Mouse (Mus musculus): Measurements from ENCODE around the gene Ttll6.
"Not testable (repeated sequence)": the region's sequence is repeated elsewhere in the genome, so short reads cannot be mapped to it uniquely, and the experiment has no call there.

The Ttll6 gene

GRCm38 (mm10) chr11:96133239-96133865 is at the start of gene Ttll6:
Ttll6 (plus strand) TSS chr11:96133786.
- peak; percentile 21 for DNase-seq

- no peak for DNase-seq
Observed at GRCm38 (mm10) chr11:96087981-96088380, 45.6 kb upstream of the Ttll6 start.

GRCm38 (mm10) chr11:96091073-96091472 is 42.5 kb upstream of the Ttll6 start:
- DNase-seq, result no peak

- no peak for DNase-seq
Observed at GRCm38 (mm10) chr11:96092674-96093291, 40.8 kb upstream of the Ttll6 start.

GRCm38 (mm10) chr11:96093361-96093760 is 40.2 kb upstream of the Ttll6 start:
- DNase-seq, result no peak

GRCm38 (mm10) chr11:96108376-96108775 is 25.2 kb upstream of the Ttll6 start:
- no peak for DNase-seq

- DNase-seq, result not testable (repeated sequence)
Observed at GRCm38 (mm10) chr11:96110950-96111349, 22.6 kb upstream of the Ttll6 start.

GRCm38 (mm10) chr11:96111751-96112150 is 21.8 kb upstream of the Ttll6 start, which contains the start of gene Calcoco2:
Calcoco2 (minus strand) TSS chr11:96111964.
- DNase-seq, result no peak

- DNase-seq, result no peak
Observed at GRCm38 (mm10) chr11:96114077-96114476, 19.5 kb upstream of the Ttll6 start.

GRCm38 (mm10) chr11:96115416-96115815 is 18.2 kb upstream of the Ttll6 start:
- DNase-seq, result no peak

GRCm38 (mm10) chr11:96116116-96116515 is 17.5 kb upstream of the Ttll6 start:
- DNase-seq, result no peak

GRCm38 (mm10) chr11:96116925-96117324 is 16.7 kb upstream of the Ttll6 start:
- DNase-seq, result not testable (repeated sequence)

- no peak for DNase-seq
Observed at GRCm38 (mm10) chr11:96119401-96119800, 14.2 kb upstream of the Ttll6 start.

- DNase-seq, result not testable (repeated sequence)
Observed at GRCm38 (mm10) chr11:96122806-96123205, 10.8 kb upstream of the Ttll6 start.

GRCm38 (mm10) chr11:96124052-96124914 is 9.3 kb upstream of the Ttll6 start:
- DNase-seq, result no peak

GRCm38 (mm10) chr11:96130606-96131005 is 3.0 kb upstream of the Ttll6 start:
- no peak for DNase-seq

- DNase-seq, result no peak
Observed at GRCm38 (mm10) chr11:96135847-96136246, 2.3 kb downstream of the Ttll6 start.

- no peak for DNase-seq
Observed at GRCm38 (mm10) chr11:96140726-96141175, 7.2 kb downstream of the Ttll6 start.

GRCm38 (mm10) chr11:96143766-96144165 is 10.2 kb downstream of the Ttll6 start:
- DNase-seq, result no peak

- DNase-seq, result peak; percentile 16
Observed at GRCm38 (mm10) chr11:96145622-96146270, 12.2 kb downstream of the Ttll6 start.

- no peak for DNase-seq
Observed at GRCm38 (mm10) chr11:96147471-96147870, 13.9 kb downstream of the Ttll6 start.

- DNase-seq, result no peak
Observed at GRCm38 (mm10) chr11:96164769-96165168, 31.2 kb downstream of the Ttll6 start.

- DNase-seq, result no peak
Observed at GRCm38 (mm10) chr11:96168125-96168524, 34.5 kb downstream of the Ttll6 start.
